Mouse (Mus musculus) liver, embryonic 12.5 days (tissue): ENCODE results near the gene Cd44. TPM values are rescaled to one million over a fixed set of nuclear protein-coding genes. Genes with fewer than 3 reads are reported as not detected.

Source experiments
- ATAC-seq: fragments of 200-750 bp; cut with Nextera tagmentation; 2 replicates; pipeline ENCODE4 v1.8.0; 2017; ENCODE audit warnings: moderate number of reproducible peaks, mild to moderate bottlenecking, moderate library complexity
- H3K27ac ChIP-seq: fragments of 300-500 bp; sonication (generic); 2 replicates; pipeline ENCODE4 v1.5.1; 2016; ENCODE audit warnings: mild to moderate bottlenecking
- H3K27me3 ChIP-seq: fragments of 300-500 bp; sonication (generic); replicated peaks from 2 replicates; pipeline ENCODE4 v1.6.1; 2016; ENCODE audit warnings: mild to moderate bottlenecking, moderate library complexity
- H3K36me3 ChIP-seq: fragments of 300-500 bp; sonication (generic); 2 replicates; pipeline ENCODE4 v1.6.1; 2016; ENCODE audit warnings: mild to moderate bottlenecking, moderate library complexity
- H3K4me1 ChIP-seq: fragments of 300-500 bp; sonication (generic); 2 replicates; pipeline ENCODE4 v1.6.1; 2016
- H3K4me2 ChIP-seq: fragments of 300-500 bp; sonication (generic); 2 replicates; pipeline ENCODE4 v1.6.1; 2016; ENCODE audit warnings: mild to moderate bottlenecking, moderate library complexity
- H3K4me3 ChIP-seq: fragments of 300-500 bp; sonication (generic); 2 replicates; pipeline ENCODE4 v1.5.1; 2016; ENCODE audit warnings: mild to moderate bottlenecking, moderate library complexity
- H3K9ac ChIP-seq: fragments of 300-500 bp; sonication (generic); 2 replicates; pipeline ENCODE4 v1.6.1; 2016; ENCODE audit warnings: mild to moderate bottlenecking, moderate library complexity
- H3K9me3 ChIP-seq: fragments of 300-500 bp; sonication (generic); replicated peaks from 2 replicates; pipeline ENCODE4 v1.6.1; 2016; ENCODE audit warnings: mild to moderate bottlenecking, moderate library complexity
- WGBS: fragments of 180-500 bp; shearing (Covaris S2); methylation state at CpG from one replicate; pipeline ENCODE4 v1.1.7; 2016; ENCODE audit not compliant: insufficient replicate concordance; 5-methylcytosine and 5-hydroxymethylcytosine counted together
- polyA plus RNA-seq: library from polyadenylated mRNA; unstranded; fragments of >200 nt; fragmentation: Nextera tagmentation; extraction: Ambion mirVana; gene quantifications from 2 replicates; pipeline ENCODE4 v1.2.1, GENCODE M21; 2016

Cd44 gene
- polyA plus RNA-seq, 1 experiment from 2014 or later, result 17.8 TPM

GRCm38 (mm10) chr2:102912469-102912868 lies 11.0 kb upstream of the Cd44 start:
- no peaks in the 10 kb centered on the region for H3K9me3 ChIP-seq
- ATAC-seq, result no peak
- H3K4me2 ChIP-seq, result no peak overlapping the region
- no peak overlapping the region for H3K4me3 ChIP-seq
- no peaks in the 10 kb centered on the region for H3K27me3 ChIP-seq
- H3K9ac ChIP-seq, result no peak overlapping the region
- H3K27ac ChIP-seq, result no peak overlapping the region
- no peaks in the 10 kb centered on the region for H3K36me3 ChIP-seq
- WGBS, result 70% methylated on average over 3 of the region's 3 CpGs
- H3K4me1 ChIP-seq, result peaks cover 14% of the 10 kb centered on the region

GRCm38 (mm10) chr2:102909403-102909802 lies 7.9 kb upstream of the Cd44 start:
- WGBS, result 63% methylated on average over 1 of the region's 1 CpGs
- ATAC-seq, result no peak

GRCm38 (mm10) chr2:102905604-102906003 lies 4.1 kb upstream of the Cd44 start:
- no peak overlapping the region for H3K4me3 ChIP-seq
- no peak overlapping the region for H3K27ac ChIP-seq
- H3K9me3 ChIP-seq, result no peaks in the 10 kb centered on the region
- no peaks in the 10 kb centered on the region for H3K36me3 ChIP-seq
- 66% methylated on average over 3 of the region's 3 CpGs for WGBS
- H3K9ac ChIP-seq, result no peak overlapping the region
- H3K4me1 ChIP-seq, result peaks cover 21% of the 10 kb centered on the region
- no peak for ATAC-seq
- no peak overlapping the region for H3K4me2 ChIP-seq
- peaks cover 5% of the 10 kb centered on the region; the same call in 1 of the 2 replicates for H3K27me3 ChIP-seq

More at GRCm38 (mm10) chr2:102909403-102909802, 7.9 kb upstream of the Cd44 start:
- H3K4me1 ChIP-seq, result peaks cover 15% of the 10 kb centered on the region
- no peak overlapping the region for H3K4me3 ChIP-seq
- H3K9me3 ChIP-seq, result no peaks in the 10 kb centered on the region
- no peaks in the 10 kb centered on the region for H3K36me3 ChIP-seq
- no peak overlapping the region for H3K27ac ChIP-seq
- H3K4me2 ChIP-seq, result no peak overlapping the region
- H3K9ac ChIP-seq, result no peak overlapping the region
- H3K27me3 ChIP-seq, result no peaks in the 10 kb centered on the region

GRCm38 (mm10) chr2:102901828-102902223 lies 361 bp upstream of the Cd44 start:
- no peak for ATAC-seq

GRCm38 (mm10) chr2:102900230-102900721 lies 1.2 kb downstream of the Cd44 start:
- H3K9me3 ChIP-seq, result no peaks in the 10 kb centered on the region
- H3K36me3 ChIP-seq, result no peaks in the 10 kb centered on the region
- ATAC-seq, result peak; percentile 51
- H3K27ac ChIP-seq, result peak overlapping the region; percentile 82
- 13% methylated on average over 7 of the region's 7 CpGs for WGBS
- H3K4me3 ChIP-seq, result peak overlapping the region; percentile 69
- H3K9ac ChIP-seq, result peak overlapping the region; percentile 75
- peaks cover 55% of the 10 kb centered on the region for H3K4me1 ChIP-seq
- peaks cover 5% of the 10 kb centered on the region; the same call in 1 of the 2 replicates for H3K27me3 ChIP-seq
- peak overlapping the region; percentile 88 for H3K4me2 ChIP-seq

More at GRCm38 (mm10) chr2:102901828-102902223, 361 bp upstream of the Cd44 start:
- Histone ChIP-seq H3K27ac (peak overlapping the region; percentile 56; the same call in 1 of the 2 replicates), H3K9ac (peak overlapping the region; percentile 75), H3K4me3 (peak overlapping the region; percentile 69), H3K36me3 (no peaks in the 10 kb centered on the region), H3K9me3 (no peaks in the 10 kb centered on the region), H3K4me2 (peak overlapping the region; percentile 88), H3K27me3 (peaks cover 5% of the 10 kb centered on the region; the same call in 1 of the 2 replicates), H3K4me1 (peaks cover 48% of the 10 kb centered on the region)
- WGBS, result 11% methylated on average over 3 of the region's 3 CpGs

GRCm38 (mm10) chr2:102899238-102899637 lies 2.2 kb downstream of the Cd44 start:
- ATAC-seq, result no peak
- Histone ChIP-seq H3K4me3 (peak overlapping the region; percentile 69), H3K4me1 (peaks cover 56% of the 10 kb centered on the region), H3K36me3 (no peaks in the 10 kb centered on the region), H3K9ac (peak overlapping the region; percentile 57), H3K9me3 (no peaks in the 10 kb centered on the region), H3K27me3 (peaks cover 5% of the 10 kb centered on the region; the same call in 1 of the 2 replicates), H3K27ac (peak overlapping the region; percentile 60; the same call in 1 of the 2 replicates), H3K4me2 (peak overlapping the region; percentile 88)
- WGBS, result 10% methylated on average over 3 of the region's 3 CpGs

GRCm38 (mm10) chr2:102898585-102898984 lies 2.9 kb downstream of the Cd44 start:
- ATAC-seq, result no peak
- Histone ChIP-seq H3K9me3 (no peaks in the 10 kb centered on the region), H3K27me3 (peaks cover 5% of the 10 kb centered on the region; the same call in 1 of the 2 replicates), H3K9ac (no peak overlapping the region), H3K27ac (0 out of 2 replicates have a peak overlapping the region, but pooled peaks have one; percentile 28), H3K4me1 (peaks cover 56% of the 10 kb centered on the region), H3K4me3 (peak overlapping the region; percentile 69), H3K4me2 (peak overlapping the region; percentile 88), H3K36me3 (no peaks in the 10 kb centered on the region)
- WGBS, result 53% methylated on average over 3 of the region's 3 CpGs

- no peak overlapping the region for H3K27ac ChIP-seq
- WGBS, result 72% methylated on average over 8 of the region's 8 CpGs
- H3K36me3 ChIP-seq, result no peaks in the 10 kb centered on the region
- H3K9me3 ChIP-seq, result no peaks in the 10 kb centered on the region
- ATAC-seq, result no peak
- no peak overlapping the region for H3K9ac ChIP-seq
- H3K4me2 ChIP-seq, result no peak overlapping the region
- no peaks in the 10 kb centered on the region for H3K27me3 ChIP-seq
- H3K4me3 ChIP-seq, result no peak overlapping the region
- peaks cover 56% of the 10 kb centered on the region for H3K4me1 ChIP-seq
These were observed 5.3 kb downstream of the Cd44 start for GRCm38 (mm10) chr2:102896154-102896553.

- WGBS, result 63% methylated on average over 1 of the region's 1 CpGs
- no peaks in the 10 kb centered on the region for H3K36me3 ChIP-seq
- H3K27ac ChIP-seq, result no peak overlapping the region
- H3K4me2 ChIP-seq, result no peak overlapping the region
- no peak for ATAC-seq
- H3K4me3 ChIP-seq, result no peak overlapping the region
- peaks cover 52% of the 10 kb centered on the region for H3K4me1 ChIP-seq
- no peaks in the 10 kb centered on the region for H3K9me3 ChIP-seq
- no peak overlapping the region for H3K9ac ChIP-seq
- H3K27me3 ChIP-seq, result no peaks in the 10 kb centered on the region
These were observed 6.3 kb downstream of the Cd44 start for GRCm38 (mm10) chr2:102895197-102895596.

- Histone ChIP-seq H3K27ac (no peak overlapping the region), H3K4me2 (no peak overlapping the region), H3K9me3 (no peaks in the 10 kb centered on the region), H3K9ac (no peak overlapping the region), H3K4me3 (no peak overlapping the region), H3K27me3 (no peaks in the 10 kb centered on the region), H3K4me1 (peaks cover 51% of the 10 kb centered on the region), H3K36me3 (no peaks in the 10 kb centered on the region)
- ATAC-seq, result no peak
- WGBS, result 69% methylated on average over 4 of the region's 4 CpGs
These were observed 6.7 kb downstream of the Cd44 start for GRCm38 (mm10) chr2:102894785-102895184.

GRCm38 (mm10) chr2:102888688-102889225 lies 12.7 kb downstream of the Cd44 start:
- Histone ChIP-seq H3K9me3 (no peaks in the 10 kb centered on the region), H3K4me3 (no peak overlapping the region), H3K4me1 (peaks cover 63% of the 10 kb centered on the region), H3K27me3 (no peaks in the 10 kb centered on the region), H3K9ac (no peak overlapping the region), H3K36me3 (peaks cover 8% of the 10 kb centered on the region; the same call in 1 of the 2 replicates), H3K27ac (no peak overlapping the region), H3K4me2 (no peak overlapping the region)
- 50% methylated on average over 3 of the region's 3 CpGs for WGBS
- ATAC-seq, result no peak

- peaks cover 63% of the 10 kb centered on the region for H3K4me1 ChIP-seq
- no peak for ATAC-seq
- 45% methylated on average over 1 of the region's 1 CpGs for WGBS
These were observed 14.3 kb downstream of the Cd44 start for GRCm38 (mm10) chr2:102887137-102887536.

More at GRCm38 (mm10) chr2:102887137-102887536, 14.3 kb downstream of the Cd44 start:
- no peak overlapping the region for H3K9ac ChIP-seq
- no peak overlapping the region for H3K4me2 ChIP-seq
- no peak overlapping the region for H3K4me3 ChIP-seq
- no peaks in the 10 kb centered on the region for H3K27me3 ChIP-seq
- peaks cover 8% of the 10 kb centered on the region; the same call in 1 of the 2 replicates for H3K36me3 ChIP-seq
- H3K27ac ChIP-seq, result no peak overlapping the region
- H3K9me3 ChIP-seq, result no peaks in the 10 kb centered on the region
